Mouse (Mus musculus): ENCODE data around the gene Pphln1.

Gene Pphln1

GRCm38 (mm10) chr15:93461066-93461465, 62.9 kb downstream of the Pphln1 start:
- DNase-seq (ENCODE audit: low read depth, low spot score): no peak
- H3K36me3 ChIP-seq (ENCODE audit: control insufficient read depth, insufficient read depth, low read length, poor library complexity, severe bottlenecking): peaks cover 16% of the 10 kb centered on the region
- no peaks in the 10 kb centered on the region for H3K27me3 ChIP-seq (ENCODE audit: control insufficient read depth, insufficient read depth, low read length, poor library complexity, severe bottlenecking)

- 0 out of 2 replicates have a peak, but pooled peaks cover 2% of the 10 kb centered on the region for H3K36me3 ChIP-seq (ENCODE audit: control insufficient read depth, insufficient read depth, low read length, poor library complexity, severe bottlenecking)
- no peak for DNase-seq (ENCODE audit: low read depth, low spot score)
- H3K27me3 ChIP-seq (ENCODE audit: control insufficient read depth, insufficient read depth, low read length, poor library complexity, severe bottlenecking): no peaks in the 10 kb centered on the region
These were observed 73.5 kb downstream of the Pphln1 start for GRCm38 (mm10) chr15:93471651-93472050.

GRCm38 (mm10) chr15:93472089-93472488, 73.9 kb downstream of the Pphln1 start:
- 0 out of 2 replicates have a peak, but pooled peaks cover 2% of the 10 kb centered on the region for H3K36me3 ChIP-seq (ENCODE audit: control insufficient read depth, insufficient read depth, low read length, poor library complexity, severe bottlenecking)
- no peaks in the 10 kb centered on the region for H3K27me3 ChIP-seq (ENCODE audit: control insufficient read depth, insufficient read depth, low read length, poor library complexity, severe bottlenecking)
- no peak for DNase-seq (ENCODE audit: low read depth, low spot score)

GRCm38 (mm10) chr15:93474277-93474676, 76.1 kb downstream of the Pphln1 start:
- Histone ChIP-seq H3K36me3 (ENCODE audit: control insufficient read depth, insufficient read depth, low read length, poor library complexity, severe bottlenecking) (peaks cover 2% of the 10 kb centered on the region; the same call in 1 of the 2 replicates), H3K27me3 (ENCODE audit: control insufficient read depth, insufficient read depth, low read length, poor library complexity, severe bottlenecking) (no peaks in the 10 kb centered on the region)
- no peak for DNase-seq (ENCODE audit: low read depth, low spot score)

GRCm38 (mm10) chr15:93475688-93476087, 77.5 kb downstream of the Pphln1 start:
- no peak for DNase-seq (ENCODE audit: low read depth, low spot score)
- H3K27me3 ChIP-seq (ENCODE audit: control insufficient read depth, insufficient read depth, low read length, poor library complexity, severe bottlenecking): no peaks in the 10 kb centered on the region
- peaks cover 2% of the 10 kb centered on the region; the same call in 1 of the 2 replicates for H3K36me3 ChIP-seq (ENCODE audit: control insufficient read depth, insufficient read depth, low read length, poor library complexity, severe bottlenecking)

- Histone ChIP-seq H3K36me3 (ENCODE audit: control insufficient read depth, insufficient read depth, low read length, poor library complexity, severe bottlenecking) (peaks cover 2% of the 10 kb centered on the region; the same call in 1 of the 2 replicates), H3K27me3 (ENCODE audit: control insufficient read depth, insufficient read depth, low read length, poor library complexity, severe bottlenecking) (no peaks in the 10 kb centered on the region)
- DNase-seq (ENCODE audit: low read depth, low spot score): no peak
These were observed 79.6 kb downstream of the Pphln1 start for GRCm38 (mm10) chr15:93477729-93478128.

GRCm38 (mm10) chr15:93478676-93479075, 80.5 kb downstream of the Pphln1 start:
- DNase-seq (ENCODE audit: low read depth, low spot score): no peak
- H3K27me3 ChIP-seq (ENCODE audit: control insufficient read depth, insufficient read depth, low read length, poor library complexity, severe bottlenecking): no peaks in the 10 kb centered on the region
- peaks cover under 1% of the 10 kb centered on the region; the same call in 1 of the 2 replicates for H3K36me3 ChIP-seq (ENCODE audit: control insufficient read depth, insufficient read depth, low read length, poor library complexity, severe bottlenecking)

- H3K27me3 ChIP-seq (ENCODE audit: control insufficient read depth, insufficient read depth, low read length, poor library complexity, severe bottlenecking): no peaks in the 10 kb centered on the region
- DNase-seq (ENCODE audit: low read depth, low spot score): no peak
- H3K36me3 ChIP-seq (ENCODE audit: control insufficient read depth, insufficient read depth, low read length, poor library complexity, severe bottlenecking): no peaks in the 10 kb centered on the region; the same call in 1 of the 2 replicates
These were observed 81.3 kb downstream of the Pphln1 start for GRCm38 (mm10) chr15:93479445-93479844.

- Histone ChIP-seq H3K27me3 (ENCODE audit: control insufficient read depth, insufficient read depth, low read length, poor library complexity, severe bottlenecking) (no peaks in the 10 kb centered on the region), H3K36me3 (ENCODE audit: control insufficient read depth, insufficient read depth, low read length, poor library complexity, severe bottlenecking) (peaks cover 1% of the 10 kb centered on the region; the same call in 1 of the 2 replicates)
- no peak for DNase-seq (ENCODE audit: low read depth, low spot score)
These were observed 83.0 kb downstream of the Pphln1 start for GRCm38 (mm10) chr15:93481112-93481511.

GRCm38 (mm10) chr15:93484261-93484710, 86.1 kb downstream of the Pphln1 start:
- no peaks in the 10 kb centered on the region for H3K27me3 ChIP-seq (ENCODE audit: control insufficient read depth, insufficient read depth, low read length, poor library complexity, severe bottlenecking)
- peak; percentile 6 for DNase-seq (ENCODE audit: low read depth, low spot score)
- H3K36me3 ChIP-seq (ENCODE audit: control insufficient read depth, insufficient read depth, low read length, poor library complexity, severe bottlenecking): 0 out of 2 replicates have a peak, but pooled peaks cover 1% of the 10 kb centered on the region

- peak; percentile 19 for DNase-seq (ENCODE audit: low read depth, low spot score)
- Histone ChIP-seq H3K36me3 (ENCODE audit: control insufficient read depth, insufficient read depth, low read length, poor library complexity, severe bottlenecking) (0 out of 2 replicates have a peak, but pooled peaks cover 1% of the 10 kb centered on the region), H3K27me3 (ENCODE audit: control insufficient read depth, insufficient read depth, low read length, poor library complexity, severe bottlenecking) (no peaks in the 10 kb centered on the region)
These were observed 87.1 kb downstream of the Pphln1 start for GRCm38 (mm10) chr15:93485252-93485651.

GRCm38 (mm10) chr15:93486066-93486465, 87.9 kb downstream of the Pphln1 start:
- Histone ChIP-seq H3K27me3 (ENCODE audit: control insufficient read depth, insufficient read depth, low read length, poor library complexity, severe bottlenecking) (no peaks in the 10 kb centered on the region), H3K36me3 (ENCODE audit: control insufficient read depth, insufficient read depth, low read length, poor library complexity, severe bottlenecking) (0 out of 2 replicates have a peak, but pooled peaks cover 1% of the 10 kb centered on the region)
- DNase-seq (ENCODE audit: low read depth, low spot score): no peak

GRCm38 (mm10) chr15:93489597-93489996, 91.4 kb downstream of the Pphln1 start:
- no peaks in the 10 kb centered on the region for H3K27me3 ChIP-seq (ENCODE audit: control insufficient read depth, insufficient read depth, low read length, poor library complexity, severe bottlenecking)
- H3K36me3 ChIP-seq (ENCODE audit: control insufficient read depth, insufficient read depth, low read length, poor library complexity, severe bottlenecking): 0 out of 2 replicates have a peak, but pooled peaks cover under 1% of the 10 kb centered on the region
- DNase-seq (ENCODE audit: low read depth, low spot score): no peak

GRCm38 (mm10) chr15:93494700-93495099, 96.5 kb downstream of the Pphln1 start:
- DNase-seq (ENCODE audit: low read depth, low spot score): no peak
- H3K27me3 ChIP-seq (ENCODE audit: control insufficient read depth, insufficient read depth, low read length, poor library complexity, severe bottlenecking): no peaks in the 10 kb centered on the region

GRCm38 (mm10) chr15:93499866-93500265, 101.7 kb downstream of the Pphln1 start:
- Histone ChIP-seq H3K27me3 (ENCODE audit: control insufficient read depth, insufficient read depth, low read length, poor library complexity, severe bottlenecking) (no peaks in the 10 kb centered on the region), H3K36me3 (ENCODE audit: control insufficient read depth, insufficient read depth, low read length, poor library complexity, severe bottlenecking) (no peaks in the 10 kb centered on the region)
- DNase-seq (ENCODE audit: low read depth, low spot score): no peak

More at GRCm38 (mm10) chr15:93494700-93495099, 96.5 kb downstream of the Pphln1 start:
- H3K36me3 ChIP-seq (ENCODE audit: control insufficient read depth, insufficient read depth, low read length, poor library complexity, severe bottlenecking): no peaks in the 10 kb centered on the region

- DNase-seq (ENCODE audit: low read depth, low spot score): no peak
These were observed 104.6 kb downstream of the Pphln1 start for GRCm38 (mm10) chr15:93502703-93503102.

More at GRCm38 (mm10) chr15:93502703-93503102, 104.6 kb downstream of the Pphln1 start:
- no peaks in the 10 kb centered on the region for H3K27me3 ChIP-seq (ENCODE audit: control insufficient read depth, insufficient read depth, low read length, poor library complexity, severe bottlenecking)
- no peaks in the 10 kb centered on the region for H3K36me3 ChIP-seq (ENCODE audit: control insufficient read depth, insufficient read depth, low read length, poor library complexity, severe bottlenecking)
